In genomic region chr19:53185486-53186134, GRCm38 (mm10) we compare ENCODE assay signal across 9 mouse cellular contexts. TPM values are rescaled to one million over a fixed set of nuclear protein-coding genes. Genes with fewer than 3 reads are reported as not detected.
DNase-seq lines count a peak whose midpoint lies in the region; ATAC-seq lines count a peak whose summit lies in the region.
"Had no signal": no experiment of that assay in that cellular context is flagged by ENCODE, and none has a peak within 500 bp of the region (broad histone marks: within the 10 kb centered on the region; RNA-seq: fewer than 3 reads in every experiment).

No protein-coding gene starts in this region.

- DNase-seq in adrenal gland, adult 2 months, result peak; percentile 30
- DNase-seq in adrenal gland, adult 18-20 months (ENCODE audit: low spot score in 2 of 2), result no peak
- DNase-seq in c-Kit-positive CD71-positive TER-119-negative erythroid progenitor cells, embryonic 14.5 days (ENCODE audit: low read depth), result peak; percentile 85
- DNase-seq in spleen, postnatal 4 days (ENCODE audit: low spot score in 2 of 2), result peak; percentile 84 to 87
- no peak for DNase-seq in right cerebral cortex, adult 2 months (ENCODE audit: low spot score in 2 of 2)
- no peak for DNase-seq in layer of hippocampus, adult 11-12 months (ENCODE audit: low spot score)

- peak overlapping the region; percentile 72 for H3K27ac ChIP-seq in liver, embryonic 16.5 days (ENCODE audit: low read length)
- no peak overlapping the region for H3K27ac ChIP-seq in forebrain, embryonic 13.5 days

- 0 out of 2 replicates have a peak, but pooled peaks cover 2% of the 10 kb centered on the region for H3K27me3 ChIP-seq in liver, embryonic 16.5 days (ENCODE audit: control insufficient read depth, insufficient read depth, low read depth, low read length)
- no peaks in the 10 kb centered on the region for H3K27me3 ChIP-seq in forebrain, embryonic 13.5 days
- H3K27me3 ChIP-seq: CH12.LX had no signal

- WGBS in liver, embryonic 16.5 days (ENCODE audit: insufficient replicate concordance), result 4% methylated on average over 8 of the region's 8 CpGs
- 71% methylated on average over 8 of the region's 8 CpGs for WGBS in forebrain, embryonic 13.5 days

- no peaks in the 10 kb centered on the region for H3K9me3 ChIP-seq in liver, embryonic 16.5 days (replicated peaks; ENCODE audit: control insufficient read depth, low read length)
- no peaks in the 10 kb centered on the region for H3K9me3 ChIP-seq in forebrain, embryonic 13.5 days (replicated peaks)

- peak overlapping the region; percentile 40 for H3K4me2 ChIP-seq in liver, embryonic 16.5 days (ENCODE audit: low read depth, low read length)
- no peak overlapping the region for H3K4me2 ChIP-seq in forebrain, embryonic 13.5 days

- H3K4me3 ChIP-seq in liver, embryonic 16.5 days (ENCODE audit: low read depth, low read length), result peak overlapping the region; percentile 34
- H3K4me3 ChIP-seq in forebrain, embryonic 13.5 days, result no peak overlapping the region

- ATAC-seq in liver, embryonic 16.5 days (ENCODE audit: low read depth), result peak; percentile 96
- ATAC-seq in forebrain, embryonic 13.5 days, result no peak

- no peaks in the 10 kb centered on the region for H3K36me3 ChIP-seq in liver, embryonic 16.5 days (ENCODE audit: control insufficient read depth, insufficient read depth)
- no peaks in the 10 kb centered on the region for H3K36me3 ChIP-seq in forebrain, embryonic 13.5 days (ENCODE audit: poor library complexity, severe bottlenecking)

- 0 out of 2 replicates have a peak overlapping the region, but pooled peaks have one; percentile 22 for H3K9ac ChIP-seq in liver, embryonic 16.5 days (ENCODE audit: low read depth, low read length)
- no peak overlapping the region for H3K9ac ChIP-seq in forebrain, embryonic 13.5 days

- peaks cover 77% of the 10 kb centered on the region for H3K4me1 ChIP-seq in liver, embryonic 16.5 days (ENCODE audit: control insufficient read depth, low read depth, low read length)
- peaks cover 14% of the 10 kb centered on the region for H3K4me1 ChIP-seq in forebrain, embryonic 13.5 days

RNA-seq across cellular contexts. Expression of gene Add3, which starts 45.4 kb away (rescaled TPM):
- 10 to 100 TPM; 43.1 to 46.6 TPM for total RNA-seq in adrenal gland, adult 2 months (2021)
- polyA plus RNA-seq in adrenal gland, adult 2 months (2012; rRNA removed), result 9.4 and 11.6 TPM in 2 replicates
- total RNA-seq in adrenal gland, adult 18-20 months (2021), result 10 to 100 TPM; 29.2 to 39.1 TPM
- 26.2 and 28.4 TPM in 2 replicates for polyA plus RNA-seq in liver, embryonic 16.5 days (2015; fragmentation: Nextera tagmentation; extraction: Ambion mirVana)
- polyA plus RNA-seq in forebrain, embryonic 13.5 days (2015; fragmentation: Nextera tagmentation; extraction: Ambion mirVana), result 34.2 and 34.5 TPM in 2 replicates

Comparison
In these comparisons a context has a peak if more than half of its experiments do, and no peak if none do; other contexts are left out.
1. DNase-seq: peak in adrenal gland, adult 2 months (single experiment), c-Kit-positive CD71-positive TER-119-negative erythroid progenitor cells, embryonic 14.5 days (single experiment) and spleen, postnatal 4 days (2 of 2); none in adrenal gland, adult 18-20 months (0 of 2), right cerebral cortex, adult 2 months (0 of 2) and layer of hippocampus, adult 11-12 months (single experiment).